Mouse (Mus musculus): ENCODE data around the gene Slc29a2.

Gene Slc29a2

DNA sequence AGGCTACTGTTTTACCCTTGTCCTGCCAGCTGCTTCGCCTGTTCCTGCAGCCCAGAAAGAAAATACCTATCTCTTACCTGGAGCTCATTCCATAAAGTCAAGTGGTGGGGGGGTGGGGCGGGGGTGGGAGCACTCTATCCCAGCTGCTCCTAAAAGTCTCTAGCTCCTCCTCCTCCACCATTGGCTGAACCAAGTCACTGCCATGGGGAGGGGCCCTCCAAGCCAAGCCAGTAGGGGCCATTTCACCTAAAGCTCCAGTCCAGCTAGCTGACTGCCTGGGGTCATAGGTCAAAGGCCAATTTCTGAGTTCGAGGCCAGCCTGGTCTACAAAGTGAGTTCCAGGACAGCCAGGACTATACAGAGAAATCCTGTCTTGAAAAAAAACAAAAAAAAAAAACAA, 9.0 kb downstream of the Slc29a2 start:
- no peak for DNase-seq (ENCODE audit: low spot score in 2 of 2)

DNA sequence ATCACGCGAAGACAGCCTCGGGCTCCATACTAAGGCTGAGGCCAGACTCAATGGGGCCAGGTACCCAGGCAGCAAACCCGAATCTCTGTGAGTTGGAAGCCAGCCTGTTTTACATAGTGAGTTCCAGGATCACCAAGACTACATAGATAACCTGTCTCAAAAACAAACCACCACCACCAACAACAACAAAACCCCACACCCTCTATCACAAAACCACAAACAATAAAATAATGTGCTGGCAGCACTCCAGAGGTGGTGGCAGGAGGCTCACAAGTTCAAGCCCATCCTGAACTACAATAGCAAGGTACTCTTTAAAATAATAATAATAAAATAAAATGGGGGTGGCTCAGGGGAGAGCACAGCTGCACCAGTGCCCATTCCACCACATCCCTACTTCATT, 12.9 kb downstream of the Slc29a2 start:
- no peak for DNase-seq (ENCODE audit: low spot score in 2 of 2)

DNA sequence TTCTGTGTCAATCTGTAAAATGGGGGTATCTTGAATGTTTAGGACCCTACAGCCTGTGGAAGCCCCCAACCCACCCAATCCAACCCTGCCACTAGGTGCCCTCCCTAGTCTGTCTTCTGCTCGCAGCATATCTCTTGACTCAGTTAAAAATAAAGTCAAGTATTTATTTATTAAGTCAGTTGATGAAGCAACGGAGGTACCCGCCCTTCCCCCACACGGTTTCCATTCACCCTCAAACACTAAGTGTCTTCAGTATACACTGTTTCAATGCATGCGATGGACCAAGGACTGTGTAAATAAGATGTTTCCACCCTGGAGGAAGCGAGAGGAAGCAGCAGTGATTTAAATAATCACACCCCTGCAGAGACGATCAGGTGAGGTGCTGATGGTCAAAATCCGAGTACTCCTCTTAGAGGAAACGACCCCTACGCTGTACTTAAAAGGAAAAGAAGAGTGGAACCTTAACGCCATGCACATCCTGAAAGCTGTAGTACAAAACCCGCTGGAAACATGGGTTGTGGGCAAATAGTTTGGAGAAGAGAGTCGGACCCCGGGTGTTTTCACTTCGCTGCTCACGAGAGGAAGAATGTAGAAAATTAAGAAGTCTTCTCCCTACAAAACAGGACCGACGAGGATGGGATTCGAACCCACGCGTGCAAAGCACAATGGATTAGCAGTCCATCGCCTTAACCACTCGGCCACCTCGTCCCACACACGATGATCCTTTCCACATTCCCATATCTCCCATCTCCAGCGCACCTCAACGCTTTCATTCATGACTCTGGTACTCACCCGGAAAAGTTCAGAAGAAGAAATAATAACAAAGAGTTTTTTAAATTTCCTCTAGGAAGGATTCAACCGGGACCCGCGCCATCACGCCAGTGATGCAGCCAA, 14.3 kb downstream of the Slc29a2 start:
- peak; percentile 85 to 88 for DNase-seq (ENCODE audit: low spot score in 2 of 2)

DNA sequence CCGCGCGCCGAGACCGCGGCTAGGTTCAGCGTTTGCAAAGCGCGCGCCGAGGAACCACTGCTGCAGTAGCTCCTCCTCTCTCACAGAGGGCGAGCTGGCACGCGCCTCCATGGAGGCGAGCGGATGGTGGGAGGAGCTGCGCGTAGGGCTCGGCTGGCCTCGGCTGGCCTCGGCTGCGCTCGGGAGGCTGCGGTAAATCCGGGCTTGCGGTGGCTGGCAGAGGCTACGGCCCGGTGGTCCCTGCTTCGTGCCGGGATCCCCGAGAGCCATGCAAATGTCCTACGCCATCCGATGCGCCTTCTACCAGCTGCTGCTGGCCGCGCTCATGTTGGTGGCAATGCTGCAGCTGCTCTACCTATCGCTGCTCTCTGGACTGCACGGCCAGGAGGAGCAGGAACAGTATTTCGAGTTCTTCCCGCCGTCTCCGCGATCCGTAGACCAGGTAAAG, 15.1 kb downstream of the Slc29a2 start, which contains the start of the genes B4gat1 and AC124502.3:
B4gat1 (plus strand) TSS at position 118 of the 448 bp plus-strand sequence.
AC124502.3 (plus strand) TSS at position 183 of the 448 bp plus-strand sequence.
- peak; percentile 96 for DNase-seq (ENCODE audit: low spot score in 2 of 2)

DNA sequence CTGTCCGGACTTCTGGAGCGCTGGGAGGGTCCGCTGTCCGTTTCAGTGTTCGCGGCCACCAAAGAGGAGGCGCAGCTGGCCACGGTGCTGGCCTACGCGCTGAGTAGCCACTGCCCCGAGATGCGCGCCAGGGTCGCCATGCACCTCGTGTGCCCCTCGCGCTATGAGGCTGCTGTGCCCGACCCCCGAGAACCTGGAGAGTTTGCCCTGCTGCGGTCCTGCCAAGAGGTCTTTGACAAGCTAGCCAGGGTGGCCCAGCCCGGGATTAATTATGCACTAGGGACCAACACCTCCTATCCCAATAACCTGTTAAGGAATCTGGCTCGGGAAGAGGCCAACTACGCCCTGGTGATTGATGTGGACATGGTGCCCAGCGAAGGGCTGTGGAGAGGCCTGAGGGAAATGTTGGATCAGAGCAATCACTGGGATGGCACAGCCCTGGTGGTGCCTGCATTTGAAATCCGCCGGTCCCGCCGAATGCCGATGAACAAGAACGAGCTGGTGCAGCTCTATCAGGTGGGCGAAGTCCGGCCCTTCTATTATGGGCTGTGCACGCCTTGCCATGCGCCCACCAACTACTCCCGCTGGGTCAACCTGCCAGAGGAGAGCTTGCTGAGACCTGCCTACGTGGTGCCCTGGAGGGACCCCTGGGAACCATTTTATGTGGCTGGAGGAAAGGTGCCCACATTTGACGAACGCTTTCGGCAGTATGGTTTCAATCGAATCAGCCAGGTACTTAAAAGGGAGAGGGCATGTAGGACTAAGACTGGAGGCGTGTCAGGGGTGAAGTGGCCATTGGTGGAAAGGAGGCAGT, 15.8 kb downstream of the Slc29a2 start:
- DNase-seq (ENCODE audit: low spot score in 2 of 2) = peak in 1 of 2 experiments; percentile 56

DNA sequence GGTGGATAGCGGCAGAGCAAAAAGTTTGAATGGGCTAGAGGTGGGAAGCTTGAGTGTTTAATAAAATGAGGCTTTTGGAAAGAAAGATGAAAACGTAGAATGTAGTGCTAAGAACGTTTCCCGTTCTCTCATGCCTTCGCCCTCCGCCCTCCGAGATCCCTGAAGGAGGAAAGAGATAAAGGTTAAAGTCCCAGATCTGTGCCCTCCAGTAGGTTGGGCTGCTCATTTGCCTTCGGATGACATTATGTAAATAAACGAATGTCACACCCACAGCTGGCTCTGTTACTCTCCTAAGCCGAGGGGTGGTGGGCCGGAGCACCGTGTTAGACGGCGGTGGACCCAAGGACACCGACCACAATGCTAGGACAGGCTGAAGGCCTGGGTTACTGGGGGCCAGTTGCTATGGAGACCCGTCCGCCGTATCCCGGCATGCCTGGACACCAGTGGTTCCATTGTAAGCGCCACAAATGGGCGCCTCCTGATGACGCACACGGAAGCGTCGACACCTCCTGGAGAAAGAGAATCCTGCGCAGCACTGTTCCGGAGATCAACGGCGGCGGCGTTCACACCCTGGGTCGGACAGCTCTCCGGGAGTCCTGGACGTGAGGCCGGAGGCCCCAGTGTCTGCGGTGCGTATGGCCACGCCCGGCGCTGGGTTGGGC, 17.3 kb downstream of the Slc29a2 start, which contains the start of gene Brms1:
Brms1 (plus strand) TSS at position 493 of the 662 bp plus-strand sequence.
- DNase-seq (ENCODE audit: low spot score in 2 of 2) = peak; percentile 95 to 96

DNA sequence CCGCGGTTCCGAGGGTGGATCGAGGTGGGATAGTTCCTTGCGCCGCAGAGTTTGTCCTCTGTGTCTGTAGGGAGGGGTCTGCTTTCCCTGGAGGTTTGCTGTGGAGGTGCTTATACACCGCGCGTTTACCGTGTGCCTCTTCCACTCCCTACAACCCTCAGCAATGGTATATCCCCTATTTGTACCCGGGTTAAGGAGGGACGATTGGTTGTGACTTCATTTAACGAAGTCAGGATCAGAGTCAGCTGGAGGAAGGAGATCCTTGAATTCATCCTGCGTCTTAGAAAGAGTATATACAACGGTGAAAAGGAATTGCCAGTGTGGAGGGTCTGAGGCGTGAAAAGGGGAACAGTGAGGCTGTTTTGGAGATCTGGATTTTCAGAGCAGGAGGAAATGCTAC, 17.9 kb downstream of the Slc29a2 start:
- no peak for DNase-seq (ENCODE audit: low spot score in 2 of 2)

DNA sequence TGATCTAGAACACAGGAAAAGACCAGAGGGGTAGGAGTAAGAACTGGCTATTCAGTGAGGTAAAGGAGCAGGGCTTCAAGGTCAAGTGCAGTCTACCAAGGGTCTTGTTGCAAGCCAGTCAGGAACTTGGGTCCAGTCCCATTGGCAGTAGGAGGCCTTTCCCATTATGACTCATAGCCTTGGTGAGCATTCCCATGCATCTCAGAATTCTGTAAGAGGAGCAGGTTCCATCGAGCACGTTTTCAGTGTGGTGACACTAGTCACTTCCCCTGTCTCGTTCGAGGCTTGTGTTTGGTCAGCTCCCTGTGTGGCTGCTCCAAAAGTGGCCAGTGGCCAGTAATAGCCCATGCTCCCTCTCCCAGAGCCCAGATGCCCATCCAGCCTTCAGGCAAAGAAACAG, 21.9 kb downstream of the Slc29a2 start:
- DNase-seq (ENCODE audit: low spot score in 2 of 2) = no peak

DNA sequence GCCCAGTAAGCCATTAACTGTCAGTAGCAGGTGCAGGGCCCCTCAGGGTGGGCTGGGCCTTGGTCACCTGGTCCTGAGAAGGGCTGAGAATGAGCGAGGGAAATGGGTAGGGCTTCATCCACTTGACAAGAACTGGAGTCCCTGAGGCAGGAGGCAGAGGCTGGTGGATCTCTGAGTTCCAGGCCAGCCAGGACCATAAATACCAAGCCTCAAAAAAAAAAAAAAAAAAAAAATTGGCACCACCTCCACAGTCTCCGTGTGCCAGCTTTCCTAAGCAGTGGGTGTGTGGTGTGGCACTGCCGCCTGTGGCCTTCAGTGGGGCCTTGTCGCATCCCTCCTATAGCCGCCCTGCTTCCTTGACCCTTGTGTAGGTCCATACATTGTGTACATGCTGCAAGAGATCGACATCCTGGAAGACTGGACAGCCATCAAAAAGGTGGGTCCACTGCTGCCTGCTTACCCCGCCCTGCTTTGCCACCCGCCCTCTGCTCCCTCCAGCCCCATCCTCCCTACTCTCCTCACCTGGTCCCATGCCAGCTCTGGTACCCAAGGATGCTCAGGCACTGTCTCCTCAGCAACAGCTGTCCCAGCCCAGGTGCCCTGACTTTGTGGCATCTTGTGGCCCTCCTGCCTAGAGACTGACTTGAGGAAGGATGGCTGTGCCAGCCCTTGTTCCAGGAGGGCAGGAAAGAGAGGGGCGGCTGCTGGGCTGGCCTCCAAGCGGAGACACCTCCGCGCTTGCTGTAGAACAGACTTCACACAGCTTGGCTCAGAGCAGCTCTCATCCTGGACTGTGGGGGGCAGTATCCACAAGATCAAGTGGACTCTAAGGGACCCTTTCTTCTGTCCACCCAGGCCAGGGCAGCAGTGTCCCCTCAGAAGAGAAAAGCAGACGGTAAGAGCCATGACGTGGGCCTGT, 24.7 kb downstream of the Slc29a2 start:
- peak in 1 of 2 experiments; percentile 59 for DNase-seq (ENCODE audit: low spot score in 2 of 2)

DNA sequence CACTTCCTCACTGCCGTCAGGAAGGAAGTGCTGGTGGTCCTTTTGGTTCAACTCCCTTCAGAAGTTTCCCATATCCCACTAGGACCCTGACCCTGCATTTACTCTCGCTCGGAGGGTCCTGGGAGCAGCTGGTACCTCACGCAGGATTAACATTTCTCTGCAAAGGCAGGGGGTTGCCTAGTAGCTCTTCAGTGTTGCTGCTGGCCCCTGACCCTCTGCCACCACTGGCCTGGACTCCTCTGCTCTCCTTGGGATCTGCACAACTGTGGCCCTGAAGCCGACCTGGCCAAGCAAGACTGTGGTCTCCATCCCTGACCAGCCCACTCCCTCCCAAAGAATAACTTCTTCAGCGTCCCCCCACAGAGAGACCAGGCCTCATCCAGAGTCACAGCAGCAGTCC, 25.7 kb downstream of the Slc29a2 start:
- DNase-seq (ENCODE audit: low spot score in 2 of 2) = peak in 1 of 2 experiments; percentile 36

DNA sequence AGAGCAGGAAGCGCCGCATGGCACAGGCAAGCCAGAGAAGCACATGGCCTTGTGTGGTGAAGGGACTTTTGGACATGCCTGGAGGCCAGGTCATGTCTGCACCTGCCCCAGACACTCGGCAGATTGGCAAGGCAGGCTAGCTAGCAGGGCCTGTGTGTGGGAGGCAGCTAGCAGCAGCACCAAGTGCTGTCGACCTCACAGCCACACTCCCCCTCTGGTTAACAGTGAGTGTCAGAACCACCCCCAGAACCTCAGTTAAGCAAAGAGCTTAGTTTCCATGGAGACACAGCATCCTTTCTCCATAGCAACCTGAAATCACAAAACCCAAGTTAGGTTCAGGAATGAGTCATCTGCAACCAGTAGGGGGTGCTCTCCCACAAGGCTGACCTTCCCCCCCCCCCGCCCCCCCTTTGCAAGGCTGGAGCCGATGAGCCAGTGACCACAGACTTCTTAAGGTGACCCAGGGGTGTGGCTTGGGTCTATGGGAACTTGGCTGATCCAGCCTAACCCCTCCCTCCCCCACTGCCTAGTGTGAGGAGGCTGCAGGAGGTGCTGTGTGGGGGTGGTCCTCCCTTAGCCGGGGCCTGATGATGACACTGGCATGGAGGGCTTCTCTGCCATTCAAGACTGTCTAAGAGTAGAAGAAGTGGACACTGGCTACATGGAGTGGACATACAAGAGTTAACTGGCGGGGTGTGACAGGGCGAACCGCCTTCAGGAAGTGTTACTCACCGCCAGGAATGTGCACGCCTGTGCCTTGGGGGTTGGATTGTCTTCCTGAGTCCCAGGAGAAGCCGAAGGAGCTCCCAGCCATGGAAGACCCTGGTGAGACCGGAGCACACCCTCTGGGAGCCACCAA, 26.6 kb downstream of the Slc29a2 start, which contains the start of gene Rin1:
Rin1 (plus strand) TSS at position 435 of the 859 bp plus-strand sequence.
- DNase-seq (ENCODE audit: low spot score in 2 of 2) = peak; percentile 73 to 89

DNA sequence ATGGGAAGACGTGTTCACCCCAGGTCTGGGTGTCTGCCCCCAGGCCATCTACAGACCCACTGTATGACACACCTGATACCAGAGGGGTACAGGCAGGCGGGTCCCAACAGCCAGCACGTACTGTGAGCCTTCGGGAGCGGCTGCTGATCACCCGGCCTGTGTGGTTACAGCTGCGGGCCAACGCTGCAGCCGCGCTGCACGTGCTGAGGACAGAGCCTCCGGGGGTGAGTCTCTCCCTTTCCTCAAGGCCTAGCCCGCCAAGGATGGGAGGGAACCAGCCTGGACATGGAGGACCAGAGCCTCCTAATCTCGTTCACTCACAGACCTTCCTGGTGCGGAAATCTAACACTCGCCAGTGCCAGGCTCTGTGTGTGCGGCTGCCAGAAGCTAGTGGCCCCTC, 27.4 kb downstream of the Slc29a2 start:
- DNase-seq (ENCODE audit: low spot score in 2 of 2) = peak in 1 of 2 experiments; percentile 47

DNA sequence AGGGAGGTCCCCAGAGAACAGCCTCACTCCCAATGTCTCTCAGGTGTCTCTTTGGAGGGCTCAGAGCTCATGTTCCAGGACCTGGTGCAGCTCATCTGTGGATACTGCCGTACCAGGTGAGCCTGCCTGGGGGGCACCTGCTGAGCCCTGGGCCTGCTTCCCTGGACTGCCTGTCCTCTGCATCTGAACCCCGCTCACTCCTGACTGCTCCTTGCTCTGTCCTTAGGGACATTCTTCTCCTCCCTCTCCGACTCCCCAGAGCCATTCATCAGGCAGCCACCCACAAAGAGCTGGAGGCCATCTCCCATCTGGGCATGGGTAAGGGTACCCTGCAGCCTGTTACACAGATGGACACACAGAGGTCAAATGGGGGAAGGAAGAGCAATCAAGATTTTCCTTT, 27.9 kb downstream of the Slc29a2 start:
- DNase-seq (ENCODE audit: low spot score in 2 of 2) = no peak

DNA sequence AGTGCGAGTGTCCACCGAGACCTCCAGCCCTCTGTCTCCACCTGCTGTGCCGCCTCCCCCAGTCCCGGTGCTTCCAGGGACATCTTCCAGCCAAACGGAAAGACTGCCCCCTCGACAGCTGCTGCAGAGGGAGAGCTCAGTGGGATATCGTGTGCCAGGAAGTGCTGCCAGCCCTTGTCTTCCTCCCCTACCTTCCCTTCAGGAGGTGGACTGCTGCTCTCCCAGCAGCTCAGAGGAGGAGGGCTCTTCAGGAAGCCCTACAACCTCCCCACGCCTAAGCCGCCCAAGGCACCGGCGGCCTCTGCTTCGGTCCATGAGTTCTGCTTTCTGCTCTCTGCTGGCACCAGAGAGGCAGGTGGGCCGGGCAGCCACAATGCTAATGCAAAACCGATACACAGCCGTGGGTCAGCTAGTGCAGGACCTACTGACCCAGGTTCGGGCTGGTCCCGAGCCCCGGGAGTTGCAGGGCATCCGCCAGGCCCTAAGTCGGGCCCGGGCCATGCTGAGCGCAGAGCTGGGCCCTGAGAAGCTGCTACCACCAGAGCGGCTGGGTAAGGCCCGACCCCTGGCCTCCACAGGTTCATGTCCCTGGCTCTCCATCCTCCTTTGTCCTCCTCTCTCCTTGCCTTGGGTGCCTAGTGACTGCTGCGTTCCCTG, 28.6 kb downstream of the Slc29a2 start:
- DNase-seq (ENCODE audit: low spot score in 2 of 2) = peak in 1 of 2 experiments; percentile 44

DNA sequence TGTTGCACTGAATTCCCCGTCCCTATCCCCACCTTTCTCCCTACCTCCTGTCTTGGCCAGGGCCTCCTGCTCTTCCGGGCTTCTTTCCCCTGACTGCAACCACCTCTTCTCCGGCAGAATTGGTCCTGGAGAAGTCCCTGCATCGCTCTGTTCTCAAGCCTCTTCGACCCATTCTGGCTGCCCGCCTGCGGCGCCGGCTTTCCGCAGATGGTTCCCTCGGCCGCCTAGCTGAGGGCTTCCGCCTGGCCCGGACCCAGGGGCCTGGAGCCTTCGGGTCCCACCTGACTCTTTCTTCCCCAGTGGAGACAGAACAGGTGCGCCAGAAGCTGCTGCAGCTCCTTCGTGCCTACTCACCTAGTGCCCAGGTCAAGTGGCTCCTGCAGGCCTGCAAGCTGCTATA, 29.2 kb downstream of the Slc29a2 start:
- no peak for DNase-seq (ENCODE audit: low spot score in 2 of 2)

DNA sequence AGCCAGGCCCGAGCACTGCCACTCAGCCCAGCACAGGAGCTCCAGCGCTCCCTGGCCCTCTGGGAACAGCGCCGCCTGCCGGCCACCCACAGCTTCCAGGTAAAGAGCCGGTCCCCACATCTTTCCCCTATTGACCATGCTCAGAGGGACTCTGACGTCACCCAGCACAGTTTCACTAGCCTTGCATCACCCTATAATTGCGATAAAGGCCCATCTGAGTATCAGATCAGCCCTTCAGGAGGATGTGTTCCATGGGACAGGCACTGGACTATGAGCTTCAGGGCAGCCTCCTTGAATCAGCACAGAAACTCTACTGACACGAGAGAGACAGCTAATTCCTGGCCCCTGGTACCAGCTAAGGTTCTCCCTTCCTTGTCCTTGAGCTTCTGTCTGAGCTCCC, 30.2 kb downstream of the Slc29a2 start:
- DNase-seq (ENCODE audit: low spot score in 2 of 2) = peak in 1 of 2 experiments; percentile 48

DNA sequence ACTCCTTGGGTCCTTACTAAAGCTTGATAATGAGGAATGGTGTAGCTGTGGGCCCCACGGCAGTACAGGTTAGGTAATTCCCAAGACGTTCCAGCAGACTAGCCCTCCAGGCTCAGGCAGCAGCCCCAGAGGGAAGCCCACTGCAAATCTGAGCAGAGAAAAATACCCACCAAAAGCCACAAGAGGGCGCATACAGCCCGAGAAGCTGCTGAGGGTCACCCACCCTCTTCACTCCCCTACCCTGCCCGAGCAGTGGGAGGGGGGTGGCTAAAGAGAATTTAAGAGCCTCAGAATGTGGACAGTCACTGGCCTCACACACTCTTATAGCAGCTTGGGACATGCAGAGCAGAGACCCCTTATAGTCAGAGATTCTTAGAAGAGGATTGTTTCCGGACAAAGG, 32.6 kb downstream of the Slc29a2 start:
- peak in 1 of 2 experiments; percentile 61 for DNase-seq (ENCODE audit: low spot score in 2 of 2)

DNA sequence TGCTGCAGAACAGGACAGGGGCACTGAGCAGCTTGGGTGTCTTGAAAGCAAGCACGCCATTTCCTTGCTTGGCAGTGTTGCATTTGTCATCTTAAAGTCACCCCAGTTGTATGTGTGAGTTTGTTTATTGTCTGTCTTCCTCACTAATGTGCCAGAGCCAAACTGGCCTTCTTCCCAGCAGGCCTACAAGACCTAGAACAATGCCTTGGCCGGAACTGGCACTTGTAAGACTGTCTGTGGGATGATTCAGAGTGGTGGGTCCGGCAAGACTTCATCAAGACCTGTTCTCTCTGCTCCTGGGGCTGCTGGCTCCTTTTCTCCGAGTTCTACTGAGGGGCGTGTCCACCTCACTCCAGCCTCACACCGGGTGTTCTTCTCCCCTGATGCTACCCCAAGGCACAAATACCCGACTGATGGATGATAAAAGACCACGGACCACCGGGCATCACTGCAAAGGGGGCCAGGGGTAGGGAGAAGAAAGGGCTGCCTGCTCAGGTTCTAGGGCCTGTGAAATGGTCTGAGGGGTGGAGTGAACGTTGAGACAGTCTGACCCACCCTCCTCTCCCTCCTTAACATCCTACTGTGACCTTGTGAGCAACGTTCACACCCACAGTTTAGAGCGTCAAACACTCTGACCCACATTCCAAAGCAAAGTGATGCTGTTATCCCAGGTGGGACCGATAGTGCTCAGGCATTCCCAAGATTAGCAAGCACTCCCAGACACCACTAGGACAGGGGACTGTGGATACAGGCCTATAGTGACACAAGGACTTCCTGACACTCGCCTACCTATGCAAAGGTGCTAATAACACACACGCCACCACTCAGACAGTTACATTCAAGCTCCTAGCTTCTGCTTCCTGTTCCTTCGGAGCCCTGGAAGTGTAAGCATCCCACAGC, 34.5 kb downstream of the Slc29a2 start:
- no peak for DNase-seq (ENCODE audit: low spot score in 2 of 2)
